Mouse (Mus musculus): ENCODE measurements around the gene H2-DMb2. TPM values are rescaled to one million over a fixed set of nuclear protein-coding genes. Genes with fewer than 3 reads are reported as not detected.

H2-DMb2 gene
- total RNA-seq, 2 experiments from 2014 or later: 3.2 to 3.8 TPM

GRCm38 (mm10) chr17:34198521-34198912 lies 55.4 kb downstream of the H2-DMb2 start:
- 0 out of 2 replicates have a peak, but pooled peaks have one; percentile 5 for ATAC-seq (replicated peaks; ENCODE audit: poor library complexity, severe bottlenecking)

DNA sequence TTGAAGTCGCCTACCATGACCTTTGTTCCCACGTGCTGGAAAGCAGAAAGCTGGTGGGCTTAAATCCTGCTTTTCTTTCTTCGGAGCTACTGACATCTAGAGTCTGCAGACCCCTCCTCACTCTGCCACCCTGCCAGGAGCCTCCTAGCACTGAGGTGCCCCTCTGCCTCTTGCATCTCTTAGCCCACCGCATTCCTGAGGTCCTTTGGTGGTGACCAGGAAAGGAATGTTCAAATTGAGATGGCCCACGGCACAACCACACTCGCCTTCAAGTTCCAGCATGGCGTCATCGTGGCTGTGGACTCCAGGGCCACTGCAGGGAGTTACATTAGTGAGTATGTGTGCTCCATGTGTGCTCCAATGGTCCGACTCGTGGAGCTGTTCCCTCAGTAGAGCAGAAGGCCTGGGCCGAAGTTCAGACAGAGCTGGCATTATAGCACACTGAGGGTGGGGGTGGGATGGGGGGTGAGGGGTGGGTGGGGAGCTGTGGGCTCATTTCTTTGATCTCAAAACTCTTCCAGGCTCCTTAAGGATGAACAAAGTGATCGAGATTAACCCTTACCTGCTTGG lies 56.0 kb downstream of the H2-DMb2 start:
- ATAC-seq (replicated peaks; ENCODE audit: poor library complexity, severe bottlenecking): no peak

- no peak for ATAC-seq (replicated peaks; ENCODE audit: poor library complexity, severe bottlenecking)
These were observed 56.9 kb downstream of the H2-DMb2 start for GRCm38 (mm10) chr17:34200047-34200446.

- no peak for ATAC-seq (replicated peaks; ENCODE audit: poor library complexity, severe bottlenecking)
These were observed 57.8 kb downstream of the H2-DMb2 start for GRCm38 (mm10) chr17:34200772-34201505.

Other genes starting within 250 kb of the H2-DMb2 start
Only the 30 nearest of the 31 such genes appear.
- 44.7 and 55.1 TPM in 2 replicates for gene Daxx, start 233.9 kb upstream of the H2-DMb2 start, total RNA-seq (2014; fragmentation: Nextera tagmentation)
- 22.4 and 40.6 TPM in 2 replicates for gene Daxx, start 233.9 kb upstream of the H2-DMb2 start, total RNA-seq (2017)
- 68.2 and 76.8 TPM in 2 replicates for gene Tapbp, start 227.4 kb upstream of the H2-DMb2 start, total RNA-seq (2014; fragmentation: Nextera tagmentation)
- gene Tapbp, start 227.4 kb upstream of the H2-DMb2 start, total RNA-seq (2017): 48.0 and 57.7 TPM in 2 replicates
- gene Zbtb22, start 227.4 kb upstream of the H2-DMb2 start, total RNA-seq (2014; fragmentation: Nextera tagmentation): 11.9 and 22.0 TPM in 2 replicates
- 16.8 and 23.9 TPM in 2 replicates for gene Zbtb22, start 227.4 kb upstream of the H2-DMb2 start, total RNA-seq (2017)
- gene Rgl2, start 213.8 kb upstream of the H2-DMb2 start, total RNA-seq (2014; fragmentation: Nextera tagmentation): 44.6 and 78.3 TPM in 2 replicates
- 35.5 and 35.8 TPM in 2 replicates for gene Rgl2, start 213.8 kb upstream of the H2-DMb2 start, total RNA-seq (2017)
- gene Pfdn6, start 203.0 kb upstream of the H2-DMb2 start, total RNA-seq (2014; fragmentation: Nextera tagmentation): 177 and 226 TPM in 2 replicates
- 149 and 168 TPM in 2 replicates for gene Pfdn6, start 203.0 kb upstream of the H2-DMb2 start, total RNA-seq (2017)
- 41.4 and 56.6 TPM in 2 replicates for gene Wdr46, start 202.6 kb upstream of the H2-DMb2 start, total RNA-seq (2014; fragmentation: Nextera tagmentation)
- 48.6 and 53.9 TPM in 2 replicates for gene Wdr46, start 202.6 kb upstream of the H2-DMb2 start, total RNA-seq (2017)
- gene B3galt4, start 191.8 kb upstream of the H2-DMb2 start, total RNA-seq (2014; fragmentation: Nextera tagmentation): 3.2 and 3.3 TPM in 2 replicates
- gene B3galt4, start 191.8 kb upstream of the H2-DMb2 start, total RNA-seq (2017): 3.2 and 4.0 TPM in 2 replicates
- 38.4 and 39.2 TPM in 2 replicates for gene Vps52, start 187.5 kb upstream of the H2-DMb2 start, total RNA-seq (2014; fragmentation: Nextera tagmentation)
- 18.6 and 19.2 TPM in 2 replicates for gene Vps52, start 187.5 kb upstream of the H2-DMb2 start, total RNA-seq (2017)
- 4,404 and 5,660 TPM in 2 replicates for gene Rps18, start 187.3 kb upstream of the H2-DMb2 start, total RNA-seq (2014; fragmentation: Nextera tagmentation)
- 1,485 and 1,727 TPM in 2 replicates for gene Rps18, start 187.3 kb upstream of the H2-DMb2 start, total RNA-seq (2017)
- 1,023 and 1,149 TPM in 2 replicates for gene H2-K1, start 143.0 kb upstream of the H2-DMb2 start, total RNA-seq (2014; fragmentation: Nextera tagmentation)
- gene H2-K1, start 143.0 kb upstream of the H2-DMb2 start, total RNA-seq (2017): 564 and 822 TPM in 2 replicates
- 14.5 and 19.8 TPM in 2 replicates for gene Ring1, start 118.6 kb upstream of the H2-DMb2 start, total RNA-seq (2014; fragmentation: Nextera tagmentation)
- gene Ring1, start 118.6 kb upstream of the H2-DMb2 start, total RNA-seq (2017): 9.9 and 14.0 TPM in 2 replicates
- 35.4 and 67.3 TPM in 2 replicates for gene H2-Ke6, start 115.2 kb upstream of the H2-DMb2 start, total RNA-seq (2014; fragmentation: Nextera tagmentation)
- 27.1 and 30.1 TPM in 2 replicates for gene H2-Ke6, start 115.2 kb upstream of the H2-DMb2 start, total RNA-seq (2017)
- 41.0 and 56.8 TPM in 2 replicates for gene Slc39a7, start 111.6 kb upstream of the H2-DMb2 start, total RNA-seq (2014; fragmentation: Nextera tagmentation)
- gene Slc39a7, start 111.6 kb upstream of the H2-DMb2 start, total RNA-seq (2017): 99.8 and 103 TPM in 2 replicates
- 51.0 and 55.4 TPM in 2 replicates for gene Rxrb, start 111.5 kb upstream of the H2-DMb2 start, total RNA-seq (2014; fragmentation: Nextera tagmentation)
- 40.5 and 47.2 TPM in 2 replicates for gene Rxrb, start 111.5 kb upstream of the H2-DMb2 start, total RNA-seq (2017)
- gene Col11a2, start 103.9 kb upstream of the H2-DMb2 start, total RNA-seq (2014; fragmentation: Nextera tagmentation): 2.1 and 3.4 TPM in 2 replicates
- gene Col11a2, start 103.9 kb upstream of the H2-DMb2 start, total RNA-seq (2017): 1.2 and 3.4 TPM in 2 replicates
- 6.4 and 15.0 TPM in 2 replicates for gene H2-Oa, start 51.0 kb upstream of the H2-DMb2 start, total RNA-seq (2014; fragmentation: Nextera tagmentation)
- gene H2-Oa, start 51.0 kb upstream of the H2-DMb2 start, total RNA-seq (2017): 1.7 and 7.6 TPM in 2 replicates
- gene H2-DMa, start 23.8 kb upstream of the H2-DMb2 start, total RNA-seq (2014; fragmentation: Nextera tagmentation): 97.2 and 116 TPM in 2 replicates
- 40.2 and 41.8 TPM in 2 replicates for gene H2-DMa, start 23.8 kb upstream of the H2-DMb2 start, total RNA-seq (2017)
- gene Brd2, start 20.7 kb upstream of the H2-DMb2 start, total RNA-seq (2014; fragmentation: Nextera tagmentation): 165 and 218 TPM in 2 replicates
- gene Brd2, start 20.7 kb upstream of the H2-DMb2 start, total RNA-seq (2017): 273 and 284 TPM in 2 replicates
- gene H2-DMb1, start 9.8 kb downstream of the H2-DMb2 start, total RNA-seq (2014; fragmentation: Nextera tagmentation): 55.3 and 56.9 TPM in 2 replicates
- gene H2-DMb1, start 9.8 kb downstream of the H2-DMb2 start, total RNA-seq (2017): 47.9 and 48.5 TPM in 2 replicates
- gene Tap1, start 44.2 kb downstream of the H2-DMb2 start, total RNA-seq (2014; fragmentation: Nextera tagmentation): 45.4 and 60.7 TPM in 2 replicates
- gene Tap1, start 44.2 kb downstream of the H2-DMb2 start, total RNA-seq (2017): 81.6 and 89.7 TPM in 2 replicates
- 144 and 147 TPM in 2 replicates for gene Psmb9, start 44.5 kb downstream of the H2-DMb2 start, total RNA-seq (2014; fragmentation: Nextera tagmentation)
- gene Psmb9, start 44.5 kb downstream of the H2-DMb2 start, total RNA-seq (2017): 103 and 141 TPM in 2 replicates
- gene Psmb8, start 54.4 kb downstream of the H2-DMb2 start, total RNA-seq (2014; fragmentation: Nextera tagmentation): 391 and 417 TPM in 2 replicates
- 462 and 464 TPM in 2 replicates for gene Psmb8, start 54.4 kb downstream of the H2-DMb2 start, total RNA-seq (2017)
- 23.2 and 40.2 TPM in 2 replicates for gene Tap2, start 60.2 kb downstream of the H2-DMb2 start, total RNA-seq (2014; fragmentation: Nextera tagmentation)
- gene Tap2, start 60.2 kb downstream of the H2-DMb2 start, total RNA-seq (2017): 62.7 and 69.6 TPM in 2 replicates
- gene H2-Ob, start 95.6 kb downstream of the H2-DMb2 start, total RNA-seq (2014; fragmentation: Nextera tagmentation): 8.3 and 13.9 TPM in 2 replicates
- 2.1 and 2.3 TPM in 2 replicates for gene H2-Ob, start 95.6 kb downstream of the H2-DMb2 start, total RNA-seq (2017)
- 15.3 and 35.8 TPM in 2 replicates for gene H2-Ab1, start 114.4 kb downstream of the H2-DMb2 start, total RNA-seq (2014; fragmentation: Nextera tagmentation)
- 32.7 and 40.7 TPM in 2 replicates for gene H2-Ab1, start 114.4 kb downstream of the H2-DMb2 start, total RNA-seq (2017)
- gene H2-Aa, start 144.5 kb downstream of the H2-DMb2 start, total RNA-seq (2014; fragmentation: Nextera tagmentation): 2.4 and 6.9 TPM in 2 replicates
- 2.4 and 4.8 TPM in 2 replicates for gene H2-Aa, start 144.5 kb downstream of the H2-DMb2 start, total RNA-seq (2017)
- not detected in 2 replicates for gene H2-Eb1, start 162.6 kb downstream of the H2-DMb2 start, total RNA-seq (2014; fragmentation: Nextera tagmentation)
- 2.6 TPM in 2 replicates for gene H2-Eb1, start 162.6 kb downstream of the H2-DMb2 start, total RNA-seq (2017)
- gene H2-Eb2, start 182.4 kb downstream of the H2-DMb2 start, total RNA-seq (2014; fragmentation: Nextera tagmentation): not detected in 2 replicates
- gene H2-Eb2, start 182.4 kb downstream of the H2-DMb2 start, total RNA-seq (2017): not detected in 2 replicates
- not detected in 2 replicates for gene Btnl2, start 211.5 kb downstream of the H2-DMb2 start, total RNA-seq (2014; fragmentation: Nextera tagmentation)
- gene Btnl2, start 211.5 kb downstream of the H2-DMb2 start, total RNA-seq (2017): not detected in 2 replicates
- gene Btnl1, start 233.8 kb downstream of the H2-DMb2 start, total RNA-seq (2014; fragmentation: Nextera tagmentation): not detected in 2 replicates
- not detected in 2 replicates for gene Btnl1, start 233.8 kb downstream of the H2-DMb2 start, total RNA-seq (2017)

All from granulocyte monocyte progenitor cell, adult 5-6 weeks (primary cell).